Mouse (Mus musculus) embryonic facial prominence, embryonic 11.5 days (tissue): ENCODE data around the gene Zfp354a. TPM values are rescaled to one million over a fixed set of nuclear protein-coding genes. Genes with fewer than 3 reads are reported as not detected.

Source experiments
- ATAC-seq: fragments of 200-750 bp; cut with Nextera tagmentation; replicated peaks from 2 replicates; pipeline ENCODE4 v1.8.0; 2017; ENCODE audit warnings: low read depth; ENCODE audit not compliant: insufficient number of reproducible peaks, low FRiP score, low TSS enrichment
- DNase-seq: peaks from one replicate; pipeline ENCODE4 v3.0.0-alpha.2; 2015; ENCODE audit warnings: low spot score
- H3K27ac ChIP-seq: fragments of 300-500 bp; sonication (generic); replicated peaks from 2 replicates; pipeline ENCODE4 v1.5.1; 2014; ENCODE audit warnings: mild to moderate bottlenecking, low read depth, low read length, control low read depth
- H3K27me3 ChIP-seq: fragments of 300-500 bp; sonication (generic); 2 replicates; pipeline ENCODE4 v1.6.1; 2014; ENCODE audit warnings: mild to moderate bottlenecking, low read length, moderate library complexity, mixed read lengths; ENCODE audit not compliant: control insufficient read depth, insufficient read depth
- H3K36me3 ChIP-seq: fragments of 300-500 bp; sonication (generic); replicated peaks from 2 replicates; pipeline ENCODE4 v1.6.1; 2014; ENCODE audit warnings: low read depth, mild to moderate bottlenecking, low read length, moderate library complexity, mixed read lengths; ENCODE audit not compliant: control insufficient read depth, insufficient read depth
- H3K4me1 ChIP-seq: fragments of 300-500 bp; sonication (generic); 2 replicates; pipeline ENCODE4 v1.6.1; 2014; ENCODE audit warnings: low read length, mixed read lengths; ENCODE audit not compliant: control insufficient read depth, insufficient read depth
- H3K4me2 ChIP-seq: fragments of 300-500 bp; sonication (generic); 2 replicates; pipeline ENCODE4 v1.6.1; 2014; ENCODE audit warnings: low read depth, mild to moderate bottlenecking, control low read depth, low read length, moderate library complexity
- H3K4me3 ChIP-seq: fragments of 300-500 bp; sonication (generic); 2 replicates; pipeline ENCODE4 v1.5.1; 2014; ENCODE audit warnings: low read depth, low read length, control low read depth
- H3K9ac ChIP-seq: fragments of 300-500 bp; sonication (generic); replicated peaks from 2 replicates; pipeline ENCODE4 v1.6.1; 2014; ENCODE audit warnings: mild to moderate bottlenecking, control low read depth, low read length
- H3K9me3 ChIP-seq: fragments of 300-500 bp; sonication (generic); replicated peaks from 2 replicates; pipeline ENCODE4 v1.6.1; 2016; ENCODE audit warnings: mild to moderate bottlenecking, low read length, inconsistent platforms, mixed read lengths; ENCODE audit not compliant: control insufficient read depth
- WGBS: fragments of 180-500 bp; shearing (Covaris S2); extraction: QIAGEN DNeasy Blood & Tissue Kit; methylation state at CpG from one replicate; pipeline ENCODE4 v1.1.7; 2014; 5-methylcytosine and 5-hydroxymethylcytosine counted together
- polyA plus RNA-seq: library from polyadenylated mRNA; unstranded; fragments of >200 nt; fragmentation: Nextera tagmentation; extraction: Ambion mirVana; gene quantifications from 2 replicates; pipeline ENCODE4 v1.2.1, GENCODE M21; 2014

The Zfp354a gene
- polyA plus RNA-seq, 1 experiment from 2014 or later, result 11.4 TPM

DNA sequence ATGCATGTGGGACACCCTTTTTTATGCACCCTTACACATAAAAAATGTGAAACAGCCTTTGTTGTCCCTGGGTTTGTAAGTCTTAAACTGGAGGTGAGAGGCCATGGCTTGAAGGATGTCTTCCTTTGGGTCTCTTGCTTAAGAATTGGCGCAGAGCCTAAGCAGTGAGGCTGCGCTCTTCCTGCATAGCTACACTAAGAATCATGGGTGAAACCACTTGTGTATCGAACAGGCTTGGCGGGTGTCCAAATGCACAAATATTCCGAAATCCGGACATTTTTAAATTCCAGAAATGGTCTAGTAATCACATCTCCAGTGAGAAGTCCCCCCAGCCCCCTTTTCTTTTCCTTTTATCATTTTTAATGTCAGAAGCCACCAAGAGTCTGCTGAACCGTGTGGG lies 4.2 kb downstream of the Zfp354a start:
- no peak overlapping the region for H3K27ac ChIP-seq
- no peak overlapping the region for H3K4me3 ChIP-seq
- no peak for DNase-seq
- no peaks in the 10 kb centered on the region for H3K36me3 ChIP-seq
- H3K4me2 ChIP-seq, result no peak overlapping the region
- H3K9ac ChIP-seq, result no peak overlapping the region
- H3K27me3 ChIP-seq, result no peaks in the 10 kb centered on the region
- 93% methylated on average over 7 of the region's 7 CpGs for WGBS
- ATAC-seq, result no peak
- H3K9me3 ChIP-seq, result no peaks in the 10 kb centered on the region
- H3K4me1 ChIP-seq, result no peaks in the 10 kb centered on the region

- no peak overlapping the region for H3K9ac ChIP-seq
- no peaks in the 10 kb centered on the region for H3K36me3 ChIP-seq
Measured at GRCm38 (mm10) chr11:51063841-51064240, 4.8 kb downstream of the Zfp354a start.

DNA sequence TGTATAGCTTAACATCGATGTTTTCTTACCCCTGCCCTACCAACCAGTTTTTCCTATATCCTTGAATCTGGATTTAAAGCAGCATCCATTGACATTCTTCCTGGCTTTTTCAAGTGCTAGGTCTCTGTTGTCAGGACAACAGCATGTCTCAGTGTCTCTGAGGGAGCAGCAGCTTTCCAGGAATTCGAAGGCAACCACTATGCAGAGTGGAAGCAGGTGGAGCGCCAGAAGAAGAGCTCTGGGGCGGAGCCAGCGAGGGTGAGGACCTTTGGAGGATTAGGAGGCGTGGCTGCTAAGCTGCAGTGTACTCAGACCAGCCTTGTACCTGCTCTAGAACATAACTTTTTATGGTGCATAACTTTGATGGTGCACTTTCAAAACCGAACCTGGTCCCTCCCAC lies 25.5 kb downstream of the Zfp354a start:
- Histone ChIP-seq H3K36me3 (no peaks in the 10 kb centered on the region), H3K27ac (no peak overlapping the region), H3K27me3 (no peaks in the 10 kb centered on the region)

More at GRCm38 (mm10) chr11:51063841-51064240, 4.8 kb downstream of the Zfp354a start:
- H3K4me1 ChIP-seq, result no peaks in the 10 kb centered on the region
- H3K9me3 ChIP-seq, result no peaks in the 10 kb centered on the region
- no peaks in the 10 kb centered on the region for H3K27me3 ChIP-seq
- no peak overlapping the region for H3K27ac ChIP-seq
- no peak for ATAC-seq
- no peak for DNase-seq
- H3K4me3 ChIP-seq, result no peak overlapping the region
- H3K4me2 ChIP-seq, result no peak overlapping the region
- 93% methylated on average over 8 of the region's 8 CpGs for WGBS

GRCm38 (mm10) chr11:51085269-51085668 lies 26.2 kb downstream of the Zfp354a start:
- H3K27ac ChIP-seq, result no peak overlapping the region
- no peaks in the 10 kb centered on the region for H3K4me1 ChIP-seq
- ATAC-seq (no peak), DNase-seq (no peak)
- H3K9ac ChIP-seq, result no peak overlapping the region
- WGBS, result 63% methylated on average over 13 of the region's 13 CpGs
- H3K4me2 ChIP-seq, result no peak overlapping the region
- no peaks in the 10 kb centered on the region for H3K36me3 ChIP-seq
- H3K4me3 ChIP-seq, result no peak overlapping the region
- no peaks in the 10 kb centered on the region for H3K27me3 ChIP-seq
- no peaks in the 10 kb centered on the region for H3K9me3 ChIP-seq

More for the DNA sequence above, 25.5 kb downstream of the Zfp354a start:
- Histone ChIP-seq H3K4me2 (no peak overlapping the region), H3K9ac (no peak overlapping the region), H3K4me3 (no peak overlapping the region), H3K9me3 (no peaks in the 10 kb centered on the region), H3K4me1 (no peaks in the 10 kb centered on the region)
- DNase-seq (no peak), ATAC-seq (no peak)
- 49% methylated on average over 7 of the region's 7 CpGs for WGBS

DNA sequence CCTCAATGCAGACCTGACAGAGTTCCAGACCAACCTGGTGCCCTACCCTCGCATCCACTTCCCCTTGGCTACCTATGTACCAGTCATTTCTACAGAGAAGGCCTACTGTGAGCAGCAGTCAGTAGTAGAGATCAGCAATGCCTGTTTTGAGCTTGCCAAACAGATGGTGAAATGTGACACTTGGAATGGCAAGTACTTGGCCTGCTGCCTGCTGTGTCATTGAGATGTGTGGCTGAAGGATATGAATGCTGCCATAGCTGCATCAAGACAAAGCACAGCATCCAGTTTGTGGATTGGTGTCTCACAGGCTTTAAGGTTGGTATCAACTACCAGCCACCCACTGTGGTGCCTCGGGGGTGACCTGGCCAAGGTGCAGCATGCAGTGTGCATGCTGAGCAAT lies 48.2 kb downstream of the Zfp354a start:
- Histone ChIP-seq H3K4me1 (no peaks in the 10 kb centered on the region), H3K27ac (no peak overlapping the region), H3K4me3 (no peak overlapping the region), H3K9me3 (no peaks in the 10 kb centered on the region), H3K27me3 (no peaks in the 10 kb centered on the region), H3K4me2 (no peak overlapping the region), H3K36me3 (no peaks in the 10 kb centered on the region), H3K9ac (no peak overlapping the region)
- DNase-seq, result no peak
- no peak for ATAC-seq
- 79% methylated on average over 2 of the region's 2 CpGs for WGBS

DNA sequence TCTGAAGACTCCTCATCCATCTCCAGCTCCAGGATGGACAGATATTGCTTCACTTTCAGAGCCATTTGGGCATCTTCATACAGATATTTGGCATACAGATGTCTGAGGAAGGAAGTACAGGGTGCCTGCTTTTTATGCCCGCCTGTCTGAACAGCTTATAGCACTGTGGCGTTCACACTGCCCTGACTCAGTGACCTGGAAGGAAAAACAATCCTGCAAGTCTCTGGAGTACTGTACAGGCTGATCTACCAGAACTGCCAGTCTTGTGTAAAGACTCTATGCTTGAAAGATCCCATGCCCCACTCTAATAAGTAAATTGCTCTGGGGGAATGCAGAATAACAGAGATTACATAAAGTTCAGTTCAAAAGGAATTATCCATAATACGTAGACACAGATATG lies 51.6 kb downstream of the Zfp354a start:
- DNase-seq, result peak; percentile 41
- no peak for ATAC-seq
- Histone ChIP-seq H3K4me1 (no peaks in the 10 kb centered on the region), H3K9me3 (no peaks in the 10 kb centered on the region), H3K36me3 (no peaks in the 10 kb centered on the region), H3K27ac (no peak overlapping the region), H3K9ac (no peak overlapping the region), H3K4me3 (no peak overlapping the region), H3K27me3 (no peaks in the 10 kb centered on the region), H3K4me2 (no peak overlapping the region)
- 51% methylated on average over 3 of the region's 3 CpGs for WGBS

Other genes starting within 250 kb of the Zfp354a start
- gene Zfp354c, start 231.5 kb upstream of the Zfp354a start, polyA plus RNA-seq, result 51.4 and 56.1 TPM in 2 replicates
- 0.78 and 1.00 TPM in 2 replicates for gene Zfp879, start 217.7 kb upstream of the Zfp354a start, polyA plus RNA-seq
- gene Grm6, start 208.6 kb upstream of the Zfp354a start, polyA plus RNA-seq, result not detected in 2 replicates
- 17.6 and 21.6 TPM in 2 replicates for gene Zfp454, start 171.6 kb upstream of the Zfp354a start, polyA plus RNA-seq
- gene Zfp2, start 143.1 kb upstream of the Zfp354a start, polyA plus RNA-seq, result 24.5 and 27.1 TPM in 2 replicates
- 1.7 and 2.1 TPM in 2 replicates for gene Zfp354b, start 127.6 kb upstream of the Zfp354a start, polyA plus RNA-seq
- gene 4933414I15Rik, start 115.5 kb upstream of the Zfp354a start, polyA plus RNA-seq, result not detected in 2 replicates
- 0.25 and 0.79 TPM in 2 replicates for gene Prop1, start 105.5 kb upstream of the Zfp354a start, polyA plus RNA-seq
- gene Olfr1378, start 92.7 kb upstream of the Zfp354a start, polyA plus RNA-seq, result not detected in 2 replicates
- gene Olfr1377, start 77.3 kb upstream of the Zfp354a start, polyA plus RNA-seq, result not detected in 2 replicates
- gene Olfr51, start 55.7 kb upstream of the Zfp354a start, polyA plus RNA-seq, result not detected in 2 replicates
- 0.15 TPM in 1 of 2 replicates, not detected in the other for gene Olfr54, start 45.0 kb upstream of the Zfp354a start, polyA plus RNA-seq
- gene Olfr1375, start 11.1 kb upstream of the Zfp354a start, polyA plus RNA-seq, result not detected in 2 replicates
- not detected in 2 replicates for gene Gm12569, start 161.2 kb downstream of the Zfp354a start, polyA plus RNA-seq
- 153 and 155 TPM in 2 replicates for gene Clk4, start 202.5 kb downstream of the Zfp354a start, polyA plus RNA-seq
- gene BC049762, start 203.8 kb downstream of the Zfp354a start, polyA plus RNA-seq, result 0.99 TPM in 1 of 2 replicates, not detected in the other
- gene Col23a1, start 230.7 kb downstream of the Zfp354a start, polyA plus RNA-seq, result 17.5 and 18.2 TPM in 2 replicates